Mouse (Mus musculus): ENCODE data around the gene Riok1.

The Riok1 gene

DNA sequence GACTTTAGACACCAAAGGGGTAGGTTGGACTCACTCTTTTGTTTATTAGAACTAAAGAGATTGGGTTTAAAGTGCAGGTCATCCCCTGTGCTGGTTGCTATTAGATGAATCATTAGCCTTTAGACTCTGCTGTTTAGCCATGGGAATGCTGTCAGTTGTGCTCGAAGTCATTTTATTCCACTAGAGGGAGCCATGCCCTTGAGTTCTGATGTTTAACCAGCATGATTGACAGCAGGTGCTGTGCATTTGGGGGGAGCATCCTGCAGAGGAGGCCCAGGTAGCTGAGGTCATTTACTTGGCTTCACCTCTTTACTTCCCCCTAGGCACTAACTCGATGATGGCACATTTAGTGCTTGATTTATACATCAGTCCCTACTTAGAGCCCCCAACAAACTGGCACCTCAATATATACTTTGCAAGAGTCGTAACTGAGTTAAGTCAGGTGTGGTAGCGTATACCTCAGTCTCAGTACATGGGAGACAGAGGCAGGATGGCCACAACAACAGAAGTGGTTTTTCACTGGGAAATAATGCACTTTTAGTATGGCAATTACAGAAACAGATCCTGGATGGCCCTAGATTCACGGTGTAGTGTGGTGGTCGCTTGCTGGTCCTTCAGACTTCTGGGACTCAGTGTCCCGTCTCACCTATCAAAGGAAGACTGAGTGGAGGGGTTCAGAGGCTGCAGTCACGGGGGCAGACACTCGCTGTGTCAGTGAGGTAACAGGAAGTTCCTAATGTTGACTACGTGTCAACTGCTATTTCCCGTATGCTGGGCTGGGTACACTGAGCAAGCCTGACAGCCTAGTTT is 28.3 kb downstream of the Riok1 start:
- DNase-seq (ENCODE audit: low read depth, low spot score) = peak; percentile 87

DNA sequence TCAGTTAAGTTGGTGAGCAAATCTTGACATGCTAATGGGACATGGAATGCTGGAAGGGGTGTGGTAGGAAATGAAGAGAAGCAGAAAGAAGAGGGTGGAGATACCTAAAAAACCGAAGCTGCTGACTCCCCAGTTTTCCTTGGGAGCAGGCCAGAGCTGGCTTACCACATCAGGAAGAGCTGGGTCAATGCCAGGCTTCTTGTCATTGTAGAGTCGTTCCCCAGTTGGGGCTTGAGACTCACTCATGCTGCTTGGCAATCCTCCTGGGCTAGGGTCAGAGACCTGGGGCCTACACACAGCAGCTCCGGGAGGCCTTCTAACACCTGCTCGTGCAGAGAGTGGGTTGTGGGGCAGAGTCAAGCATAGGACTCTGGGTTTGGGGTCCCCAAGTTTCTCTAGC is 34.1 kb downstream of the Riok1 start:
- no peak for DNase-seq (ENCODE audit: low read depth, low spot score)

DNA sequence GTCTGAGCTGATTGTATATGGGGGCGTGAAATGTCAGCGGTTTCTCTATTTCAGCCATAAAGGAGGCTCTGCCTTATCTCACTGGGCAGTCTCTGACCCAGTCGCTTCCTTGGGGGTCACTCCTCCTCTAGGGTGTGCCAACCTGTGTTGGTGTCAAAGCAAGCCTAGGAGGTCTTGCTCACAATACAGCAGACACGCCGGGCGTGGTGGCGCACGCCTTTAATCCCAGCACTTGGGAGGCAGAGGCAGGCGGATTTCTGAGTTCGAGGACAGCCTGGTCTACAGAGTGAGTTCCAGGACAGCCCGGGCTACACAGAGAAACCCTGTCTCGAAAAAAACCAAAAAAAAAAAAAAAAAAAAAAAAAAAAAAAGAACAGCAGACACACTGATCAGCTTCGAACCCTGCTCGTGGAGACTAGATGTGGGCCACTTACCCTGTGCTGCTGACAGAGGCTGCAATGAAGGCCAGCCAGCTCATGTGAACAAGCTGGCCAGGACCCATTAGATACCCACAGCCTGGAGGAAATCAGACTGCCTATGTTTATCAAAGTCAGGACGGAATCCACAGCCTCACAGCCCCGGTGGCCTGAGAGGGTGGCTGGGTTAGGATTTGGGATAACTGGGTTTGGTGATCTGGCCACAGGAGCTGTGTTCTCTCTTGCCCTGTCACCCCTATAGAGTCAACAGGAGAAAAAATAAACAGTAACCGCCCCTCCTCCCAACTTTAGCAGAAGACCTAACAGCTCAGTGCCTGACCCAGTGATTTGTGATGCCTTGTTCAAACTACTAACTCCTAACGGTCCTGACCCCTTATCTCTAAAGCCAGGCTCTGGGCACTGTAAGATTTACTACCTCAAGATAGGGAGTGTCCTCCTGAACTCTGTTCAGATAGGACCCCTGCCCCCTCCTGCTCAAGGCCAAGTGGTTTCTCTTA is 36.8 kb downstream of the Riok1 start:
- DNase-seq (ENCODE audit: low read depth, low spot score) = no peak

DNA sequence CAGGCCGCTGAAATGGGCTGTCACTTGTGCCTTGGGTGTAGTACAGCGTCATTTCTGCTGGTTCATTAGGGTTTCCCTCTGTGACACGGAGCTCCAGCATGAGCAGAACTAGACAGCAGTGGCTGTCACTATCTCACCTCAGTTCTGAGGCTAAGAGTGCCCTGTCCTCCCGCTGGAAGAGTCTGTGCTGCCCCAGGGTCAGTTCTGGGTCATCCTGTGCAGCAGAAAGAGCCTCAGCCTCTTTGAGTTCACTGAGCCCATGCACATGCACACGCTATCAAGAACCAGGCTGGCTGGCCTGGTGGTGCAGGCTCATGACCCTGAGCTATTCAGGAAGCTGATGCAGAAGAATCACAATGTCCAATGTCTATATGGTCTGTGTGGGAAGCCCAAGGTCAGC is 37.6 kb downstream of the Riok1 start:
- no peak for DNase-seq (ENCODE audit: low read depth, low spot score)

DNA sequence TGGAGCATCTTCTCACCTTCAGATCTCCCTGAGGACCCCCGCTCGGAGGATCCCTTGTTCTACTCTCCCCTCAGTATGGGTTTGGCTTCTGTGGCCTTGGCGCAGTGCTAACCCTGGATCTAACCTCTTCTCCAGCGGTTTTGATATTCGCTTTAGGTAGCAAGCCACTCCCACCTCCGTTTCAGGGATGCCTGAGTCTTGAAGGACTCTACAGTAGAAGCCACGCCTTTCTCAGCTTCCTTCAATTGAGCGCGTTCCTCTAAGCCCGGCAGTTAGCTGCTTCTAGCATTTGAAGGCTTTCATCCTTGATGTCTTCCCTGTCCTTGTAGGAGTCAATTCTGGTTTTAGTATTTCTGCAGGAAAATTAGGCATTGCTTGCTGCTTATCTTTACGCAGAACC is 40.3 kb downstream of the Riok1 start:
- peak; percentile 86 for DNase-seq (ENCODE audit: low read depth, low spot score)

DNA sequence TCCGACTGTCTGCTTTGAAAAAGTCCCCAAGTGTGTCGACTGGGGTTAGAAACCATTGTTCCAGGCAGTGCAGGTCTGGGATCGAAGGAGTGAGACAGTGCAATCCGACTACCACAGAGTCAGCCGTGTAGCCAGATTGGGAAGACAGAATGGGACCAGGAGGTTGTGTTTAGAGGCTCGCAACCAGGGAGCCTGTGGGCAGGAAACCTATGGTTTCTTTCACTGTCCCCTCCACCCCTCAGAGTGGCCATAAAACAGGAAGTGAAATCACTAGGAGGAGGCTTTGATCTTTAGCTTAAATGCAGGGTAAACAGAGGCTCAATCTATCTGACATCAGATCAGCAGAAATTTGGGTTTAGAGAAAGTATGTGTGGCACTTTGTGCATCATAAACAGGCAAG is 42.0 kb downstream of the Riok1 start:
- DNase-seq (ENCODE audit: low read depth, low spot score) = peak; percentile 16

DNA sequence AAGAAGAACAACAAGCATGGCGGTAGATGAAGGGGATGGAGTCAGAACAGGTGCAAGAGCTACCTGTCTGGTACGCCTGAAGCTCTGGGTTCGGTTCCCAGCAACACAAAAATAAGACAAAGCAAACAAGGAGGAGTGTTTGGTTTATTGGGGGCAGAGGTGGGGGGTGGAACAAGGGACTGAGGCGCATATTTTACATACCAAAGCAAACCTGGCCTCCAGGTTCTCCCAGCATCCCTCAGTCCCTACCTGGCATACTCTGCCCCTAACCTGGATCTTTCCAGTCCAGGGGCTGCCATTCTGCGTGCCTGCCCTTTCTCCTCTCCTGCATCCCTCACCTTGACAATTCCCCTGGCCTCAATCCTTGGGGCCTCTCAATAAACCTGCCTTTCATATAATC is 42.6 kb downstream of the Riok1 start:
- DNase-seq (ENCODE audit: low read depth, low spot score) = peak; percentile 37

DNA sequence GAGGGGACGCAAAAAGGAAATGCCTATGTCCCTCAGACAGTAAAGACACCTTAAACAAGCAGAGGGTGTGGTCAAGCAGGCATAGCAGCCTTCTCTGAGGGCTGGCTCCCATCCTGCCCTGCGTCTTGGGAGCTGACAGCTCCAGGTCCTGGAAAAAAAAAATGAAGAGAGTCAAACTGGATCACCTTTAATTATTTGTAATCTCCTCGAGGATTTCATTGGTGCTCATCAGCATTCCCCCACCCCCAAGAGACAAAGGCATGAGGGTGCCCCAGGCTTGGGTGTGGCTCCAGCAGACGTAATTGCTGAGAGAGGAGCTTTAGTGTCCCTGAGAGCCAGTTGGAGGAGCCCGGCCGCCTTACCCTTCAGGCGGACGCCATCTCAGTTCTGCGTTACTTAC is 43.2 kb downstream of the Riok1 start:
- peak; percentile 90 for DNase-seq (ENCODE audit: low read depth, low spot score)

DNA sequence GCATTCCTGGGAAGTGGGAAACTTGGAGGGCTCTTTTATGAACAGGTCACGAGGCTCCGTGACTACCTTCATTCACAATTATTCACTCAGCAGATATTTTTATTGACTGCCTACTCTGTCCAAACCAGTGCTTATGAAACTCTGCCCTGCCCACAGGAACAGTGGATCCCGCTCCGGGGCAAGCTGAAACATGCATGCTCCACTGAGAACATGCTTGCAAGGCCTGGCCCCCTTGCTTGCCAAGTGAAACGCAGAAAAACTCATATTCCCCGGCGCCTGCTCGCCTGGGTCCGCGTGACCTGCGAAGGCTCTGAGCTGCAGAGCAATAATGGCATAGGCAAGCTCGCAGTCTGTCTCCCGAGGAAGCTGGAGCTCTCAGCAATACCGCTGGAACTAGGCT is 43.9 kb downstream of the Riok1 start:
- peak; percentile 17 for DNase-seq (ENCODE audit: low read depth, low spot score)

DNA sequence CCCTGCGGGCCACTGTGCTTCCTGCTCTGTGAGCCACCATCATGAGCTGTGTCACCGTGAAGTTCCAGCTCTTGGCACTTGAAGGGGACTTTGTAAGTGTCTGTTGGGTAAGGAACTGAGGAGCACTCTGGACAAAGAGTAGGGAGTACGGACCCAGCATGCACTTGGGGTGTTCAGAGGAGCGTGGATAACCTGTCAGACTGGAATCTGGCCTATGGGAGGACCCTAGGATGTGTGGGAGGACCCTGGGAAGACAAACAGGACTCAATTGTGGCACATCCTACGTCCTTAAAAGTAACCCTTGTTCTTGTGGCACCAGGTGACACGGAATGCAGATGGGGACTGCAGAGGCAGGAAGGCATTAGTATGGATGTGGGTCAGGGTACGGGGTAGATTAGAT is 44.4 kb downstream of the Riok1 start:
- peak; percentile 39 for DNase-seq (ENCODE audit: low read depth, low spot score)

DNA sequence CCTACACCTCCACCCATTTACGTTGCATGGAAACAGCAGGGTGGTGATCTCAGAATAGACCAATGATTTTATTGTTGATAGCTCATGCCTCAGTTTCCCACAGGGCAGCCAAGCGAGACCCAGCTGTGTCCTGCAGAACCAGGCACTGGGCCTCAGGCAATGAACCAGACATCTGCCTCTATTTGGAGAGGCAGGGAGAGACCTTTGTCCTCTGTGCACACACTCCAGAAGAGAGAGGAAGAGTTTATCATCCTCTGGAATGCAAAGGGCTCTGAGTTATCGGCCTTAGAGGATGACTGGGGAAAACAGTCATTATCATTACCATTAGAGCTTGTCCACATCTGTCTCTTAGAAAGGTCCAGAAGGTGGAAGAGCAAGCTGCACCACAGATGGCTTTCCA is 49.9 kb downstream of the Riok1 start:
- no peak for DNase-seq (ENCODE audit: low read depth, low spot score)

DNA sequence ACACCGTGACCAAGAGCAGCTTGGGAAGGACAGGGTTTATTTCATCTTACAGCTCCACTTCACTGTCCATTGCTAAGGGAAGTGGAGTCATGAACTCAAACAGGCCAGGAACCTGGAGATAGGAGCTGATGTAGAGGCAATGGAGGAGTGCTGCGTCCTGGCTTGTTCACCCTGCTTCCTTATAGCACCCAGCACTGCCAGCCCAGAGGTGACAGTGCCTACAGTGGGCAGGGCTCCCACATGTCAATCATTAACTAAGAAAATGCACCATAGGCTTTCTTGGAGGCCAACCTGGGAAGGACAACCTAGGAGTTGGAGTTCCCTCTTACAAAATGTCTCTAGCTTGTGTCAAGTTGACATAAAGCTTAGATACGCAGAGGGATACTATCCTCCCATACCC is 51.2 kb downstream of the Riok1 start:
- DNase-seq (ENCODE audit: low read depth, low spot score) = no peak

DNA sequence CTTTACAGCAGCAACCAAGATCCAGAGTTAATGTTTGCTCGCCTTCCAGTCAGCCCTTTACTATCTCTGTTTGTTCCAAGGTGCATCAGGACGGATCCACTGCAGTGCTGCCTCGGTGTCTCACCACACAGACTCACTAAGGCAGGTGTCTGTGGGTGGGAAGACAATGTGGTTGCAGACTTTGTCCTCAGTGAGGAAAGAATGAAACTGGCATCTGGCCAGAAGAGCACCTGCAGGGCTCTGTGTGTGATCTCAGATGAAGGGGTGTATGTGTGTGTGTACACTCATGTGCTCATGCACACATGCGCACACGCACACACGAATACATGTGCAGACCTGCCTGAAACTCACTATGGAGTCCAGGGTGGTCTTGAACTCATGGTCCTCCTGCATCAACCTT is 52.7 kb downstream of the Riok1 start:
- no peak for DNase-seq (ENCODE audit: low read depth, low spot score)

DNA sequence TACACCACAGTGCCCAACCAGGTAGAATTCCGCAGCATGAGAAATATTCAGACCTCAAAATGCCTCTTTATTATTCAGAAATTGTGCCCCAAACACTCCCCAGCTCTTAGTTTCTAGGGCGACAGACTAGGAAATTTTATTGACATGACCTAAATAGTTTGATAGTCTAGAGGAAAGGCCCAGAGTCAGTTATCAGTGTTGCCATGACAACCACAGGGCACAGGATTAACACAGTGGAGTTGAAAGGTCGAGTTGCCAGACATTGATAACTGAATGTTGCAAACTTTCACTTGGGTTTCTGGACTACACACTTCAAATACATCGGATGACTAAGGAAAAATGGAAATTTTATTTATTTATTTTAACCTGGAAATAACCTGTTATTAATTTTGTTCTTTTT is 53.1 kb downstream of the Riok1 start:
- no peak for DNase-seq (ENCODE audit: low read depth, low spot score)

DNA sequence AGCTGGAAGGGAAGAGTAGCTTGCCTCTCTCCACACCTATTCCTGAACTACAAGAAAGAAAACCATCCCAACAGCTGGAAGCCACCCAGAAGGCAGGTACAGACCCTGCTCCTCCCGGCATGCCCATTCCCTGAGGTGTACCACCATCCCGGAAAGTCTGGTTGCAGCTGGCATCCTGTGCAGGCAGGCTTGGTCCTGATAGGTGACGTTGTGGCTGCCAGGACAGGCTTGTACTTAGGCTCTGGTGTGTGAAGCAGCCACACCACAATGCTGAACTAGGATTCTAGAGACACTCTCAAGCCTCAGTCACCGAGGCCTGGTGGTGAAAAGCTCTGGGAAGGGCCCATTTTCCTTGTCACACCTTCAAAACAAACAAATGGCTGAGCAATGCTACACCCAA is 59.4 kb downstream of the Riok1 start:
- no peak for DNase-seq (ENCODE audit: low read depth, low spot score)

DNA sequence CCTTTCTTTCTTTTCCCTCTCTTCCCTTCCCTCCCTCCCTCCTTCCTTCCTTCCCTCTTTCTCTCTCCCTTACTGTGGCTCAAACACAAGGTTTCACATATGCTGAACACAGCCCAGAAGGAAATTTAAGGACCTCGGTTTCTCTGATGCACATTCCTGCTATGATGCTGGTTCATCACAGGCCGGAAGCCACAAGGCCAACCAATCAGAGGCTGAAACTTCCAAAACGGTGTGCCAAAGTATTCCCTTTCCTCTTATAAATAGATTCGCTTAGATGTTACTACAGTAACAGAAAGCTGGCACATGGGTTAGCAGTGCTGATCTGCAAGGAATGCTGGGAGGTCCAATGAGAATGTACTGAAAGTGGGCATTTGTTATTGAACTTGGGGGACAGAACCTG is 66.6 kb downstream of the Riok1 start:
- no peak for DNase-seq (ENCODE audit: low read depth, low spot score)

DNA sequence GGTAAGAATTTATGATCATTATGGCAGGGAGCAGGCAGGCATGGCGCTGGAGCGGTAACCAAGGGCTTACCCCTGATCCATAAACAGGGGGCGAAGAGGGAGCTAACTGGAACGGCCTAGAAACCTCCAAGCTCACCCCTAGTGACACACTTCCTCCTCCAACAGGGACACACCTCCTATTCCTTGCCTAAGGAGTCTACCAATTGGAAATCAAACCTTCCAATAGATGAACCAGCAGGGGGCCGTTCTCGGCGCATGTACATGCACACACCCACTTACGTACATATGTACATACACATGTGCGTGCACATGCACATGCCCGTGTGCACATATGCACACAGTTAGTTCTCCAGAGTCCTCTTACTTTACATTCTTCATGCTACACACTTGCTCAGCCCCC is 67.7 kb downstream of the Riok1 start:
- peak; percentile 34 for DNase-seq (ENCODE audit: low read depth, low spot score)

DNA sequence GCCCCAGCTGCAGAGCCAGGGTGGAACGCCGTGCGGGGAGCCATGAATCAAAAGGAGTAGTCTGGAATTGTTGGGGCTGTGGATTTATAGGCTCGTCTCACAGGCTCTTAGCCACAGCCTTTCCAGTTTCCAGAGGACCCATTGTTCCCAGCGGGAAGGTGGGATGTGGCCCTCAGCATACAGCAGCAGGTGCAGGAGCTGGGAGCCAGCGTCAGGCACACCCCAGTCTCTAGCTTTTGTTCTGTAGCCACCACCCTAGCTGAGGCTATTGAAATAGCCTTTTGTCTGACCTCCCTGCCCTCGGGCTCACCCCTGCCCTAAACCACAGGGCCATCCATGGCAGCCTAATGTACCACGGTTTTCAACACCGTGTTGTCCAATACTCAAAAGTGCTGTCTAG is 72.3 kb downstream of the Riok1 start:
- DNase-seq (ENCODE audit: low read depth, low spot score) = peak; percentile 97

All from ES-CJ7 (cell line).